Mouse (Mus musculus) megakaryocyte progenitor cell, adult 5-6 weeks (primary cell): ENCODE results near the gene Rfx6. TPM values are rescaled to one million over a fixed set of nuclear protein-coding genes. Genes with fewer than 3 reads are reported as not detected.

ENCODE experiments used
- ATAC-seq: replicated peaks from 2 replicates; pipeline ENCODE4 v1.8.0; 2016; ENCODE audit warnings: mild to moderate bottlenecking, moderate TSS enrichment, inconsistent platforms; ENCODE audit not compliant: poor library complexity
- total RNA-seq, 2 experiments: library from RNA; stranded (forward) in 1 of 2; stranded (reverse) in 1 of 2; fragments of 157-497, 149-512 nt in 1 of 2; fragments of 200-1000 nt in 1 of 2; gene quantifications; 2 replicates each; pipeline versions ENCODE4 v1.2.3 to v1.2.4; 2015 to 2017

Rfx6 gene
- total RNA-seq (2015) (not detected in 2 replicates), total RNA-seq (2017) (not detected in 2 replicates)

- peak; percentile 39 for ATAC-seq
Observed at GRCm38 (mm10) chr10:51677548-51678250, at the start of gene Rfx6. TSS of gene Rfx6 (plus strand) at chr10:51677756.

GRCm38 (mm10) chr10:51631411-51632136 is 46.0 kb upstream of the Rfx6 start, which contains the start of gene Gprc6a:
TSS of gene Gprc6a (minus strand) at chr10:51631461.
- no peak for ATAC-seq

GRCm38 (mm10) chr10:51649506-51650221 is 27.9 kb upstream of the Rfx6 start:
- ATAC-seq = no peak

- no peak; the same call in 1 of the 2 replicates for ATAC-seq
Observed at GRCm38 (mm10) chr10:51657324-51657723, 20.2 kb upstream of the Rfx6 start.

GRCm38 (mm10) chr10:51669334-51669733 is 8.2 kb upstream of the Rfx6 start:
- peak; percentile 70 for ATAC-seq

GRCm38 (mm10) chr10:51671583-51671982 is 6.0 kb upstream of the Rfx6 start:
- no peak for ATAC-seq

- no peak for ATAC-seq
Observed at GRCm38 (mm10) chr10:51672082-51672779, 5.3 kb upstream of the Rfx6 start.

GRCm38 (mm10) chr10:51678251-51678639 is 689 bp downstream of the Rfx6 start:
- ATAC-seq = no peak

- ATAC-seq = no peak
Observed at GRCm38 (mm10) chr10:51720904-51721303, 43.3 kb downstream of the Rfx6 start.

- no peak for ATAC-seq
Observed at GRCm38 (mm10) chr10:51761436-51761835, 83.9 kb downstream of the Rfx6 start.

GRCm38 (mm10) chr10:51763241-51763640 is 85.7 kb downstream of the Rfx6 start:
- ATAC-seq = no peak

GRCm38 (mm10) chr10:51768445-51768844 is 90.9 kb downstream of the Rfx6 start:
- no peak for ATAC-seq

GRCm38 (mm10) chr10:51769252-51769651 is 91.7 kb downstream of the Rfx6 start:
- no peak for ATAC-seq

- no peak for ATAC-seq
Observed at GRCm38 (mm10) chr10:51779648-51780047, 102.1 kb downstream of the Rfx6 start.

Other genes with a start within 250 kb of the Rfx6 start
- gene Gm49339, start 197.1 kb upstream of the Rfx6 start, total RNA-seq (2015) = 1.1 TPM in 1 of 2 replicates, not detected in the other
- 0.20 and 1.1 TPM in 2 replicates for gene Gm49339, start 197.1 kb upstream of the Rfx6 start, total RNA-seq (2017)
- 19.2 and 24.3 TPM in 2 replicates for gene Lilr4b, start 197.1 kb upstream of the Rfx6 start, total RNA-seq (2015)
- gene Lilr4b, start 197.1 kb upstream of the Rfx6 start, total RNA-seq (2017) = 12.6 and 21.0 TPM in 2 replicates
- gene Lilrb4a, start 186.8 kb upstream of the Rfx6 start, total RNA-seq (2015) = 27.7 and 39.5 TPM in 2 replicates
- 26.8 and 31.4 TPM in 2 replicates for gene Lilrb4a, start 186.8 kb upstream of the Rfx6 start, total RNA-seq (2017)
- not detected in 2 replicates for gene Fam162b, start 87.2 kb upstream of the Rfx6 start, total RNA-seq (2015)
- not detected in 2 replicates for gene Fam162b, start 87.2 kb upstream of the Rfx6 start, total RNA-seq (2017)
- gene Gprc6a, start 46.3 kb upstream of the Rfx6 start, total RNA-seq (2015) = not detected in 2 replicates
- not detected in 2 replicates for gene Gprc6a, start 46.3 kb upstream of the Rfx6 start, total RNA-seq (2017)